Mouse (Mus musculus) left cerebral cortex, postnatal 36 days (tissue): Measurements from ENCODE around the gene Pi16. TPM values are rescaled to one million over a fixed set of nuclear protein-coding genes. Genes with fewer than 3 reads are reported as not detected.

Experiments used
- total RNA-seq, 2 experiments: library from RNA; stranded (reverse); gene quantifications; 2 replicates each; pipeline ENCODE4 v1.2.3; 2021

The Pi16 gene
- total RNA-seq, 2 experiments from 2014 or later: 1.1 to 1.3 TPM

Other genes with a start within 250 kb of the Pi16 start
- 10 to 100 TPM; 27.0 to 40.0 TPM for gene Cdkn1a, start 226.7 kb upstream of the Pi16 start, total RNA-seq
- gene Rab44, start 203.5 kb upstream of the Pi16 start, total RNA-seq: under 1 TPM in 1 of 2 experiments, not detected in 1; 0.52 TPM
- 100 to 1,000 TPM; 146 to 155 TPM for gene Cpne5, start 79.5 kb upstream of the Pi16 start, total RNA-seq
- 10 to 100 TPM; 16.7 to 19.0 TPM for gene Ppil1, start 53.5 kb upstream of the Pi16 start, total RNA-seq
- 10 to 100 TPM; 78.1 to 94.7 TPM for gene BC004004, start 48.9 kb upstream of the Pi16 start, total RNA-seq
- 100 to 1,000 TPM; 492 to 581 TPM for gene Mtch1, start 30.3 kb downstream of the Pi16 start, total RNA-seq
- 1 to 10 TPM; 5.6 to 7.0 TPM for gene Fgd2, start 43.2 kb downstream of the Pi16 start, total RNA-seq
- 1 to 10 TPM; 6.0 to 7.1 TPM for gene Pim1, start 173.1 kb downstream of the Pi16 start, total RNA-seq
- not detected for gene Gm17657, start 232.0 kb downstream of the Pi16 start, total RNA-seq
- 10 to 100 TPM; 43.2 to 45.2 TPM for gene Tbc1d22b, start 232.1 kb downstream of the Pi16 start, total RNA-seq
- gene Tmem217, start 234.7 kb downstream of the Pi16 start, total RNA-seq: not detected